Mouse (Mus musculus) cerebellum, adult 2 months (tissue): ENCODE results near the gene Cfap61.

Experiments used
- CTCF ChIP-seq: fragments of 200-500 bp; IDR thresholded peaks from 2 replicates; pipeline ENCODE4 v1.5.1; 2011; ENCODE audit warnings: low read depth, mild to moderate bottlenecking, control low read depth, low read length, moderate library complexity, borderline replicate concordance; ENCODE audit not compliant: insufficient read depth
- POLR2A ChIP-seq: fragments of 200-500 bp; IDR thresholded peaks from 2 replicates; pipeline ENCODE4 v1.6.1; 2011; ENCODE audit warnings: low read length, control low read depth, borderline replicate concordance; ENCODE audit not compliant: insufficient read depth

DNA sequence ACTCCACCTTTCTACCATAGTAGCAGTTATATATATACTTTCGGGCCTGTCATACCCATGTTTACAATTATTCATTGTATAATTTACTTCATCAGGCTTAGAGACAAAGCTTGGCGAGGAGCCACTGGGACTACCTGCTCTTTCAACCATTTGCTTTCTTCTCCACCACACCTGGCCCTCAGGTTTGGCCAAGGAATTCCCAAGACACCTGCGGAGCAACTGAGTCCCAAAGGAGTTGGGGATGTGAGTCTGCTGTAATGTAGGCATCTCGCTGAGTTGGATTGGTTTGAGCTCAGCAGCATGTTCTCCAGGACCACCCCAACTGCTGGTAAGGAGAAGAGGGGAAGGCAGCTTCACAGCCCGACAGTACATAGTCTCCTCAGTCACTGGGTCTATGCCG, 32.7 kb upstream of the Cfap61 start, which contains the start of gene Naa20:
- no peak for TF ChIP-seq CTCF
- TF ChIP-seq POLR2A: no peak
